Mouse (Mus musculus): ENCODE measurements around the gene Zmym2.
"Not testable (repeated sequence)": the region's sequence is repeated elsewhere in the genome, so short reads cannot be mapped to it uniquely, and the experiment has no call there.

The Zmym2 gene

DNA sequence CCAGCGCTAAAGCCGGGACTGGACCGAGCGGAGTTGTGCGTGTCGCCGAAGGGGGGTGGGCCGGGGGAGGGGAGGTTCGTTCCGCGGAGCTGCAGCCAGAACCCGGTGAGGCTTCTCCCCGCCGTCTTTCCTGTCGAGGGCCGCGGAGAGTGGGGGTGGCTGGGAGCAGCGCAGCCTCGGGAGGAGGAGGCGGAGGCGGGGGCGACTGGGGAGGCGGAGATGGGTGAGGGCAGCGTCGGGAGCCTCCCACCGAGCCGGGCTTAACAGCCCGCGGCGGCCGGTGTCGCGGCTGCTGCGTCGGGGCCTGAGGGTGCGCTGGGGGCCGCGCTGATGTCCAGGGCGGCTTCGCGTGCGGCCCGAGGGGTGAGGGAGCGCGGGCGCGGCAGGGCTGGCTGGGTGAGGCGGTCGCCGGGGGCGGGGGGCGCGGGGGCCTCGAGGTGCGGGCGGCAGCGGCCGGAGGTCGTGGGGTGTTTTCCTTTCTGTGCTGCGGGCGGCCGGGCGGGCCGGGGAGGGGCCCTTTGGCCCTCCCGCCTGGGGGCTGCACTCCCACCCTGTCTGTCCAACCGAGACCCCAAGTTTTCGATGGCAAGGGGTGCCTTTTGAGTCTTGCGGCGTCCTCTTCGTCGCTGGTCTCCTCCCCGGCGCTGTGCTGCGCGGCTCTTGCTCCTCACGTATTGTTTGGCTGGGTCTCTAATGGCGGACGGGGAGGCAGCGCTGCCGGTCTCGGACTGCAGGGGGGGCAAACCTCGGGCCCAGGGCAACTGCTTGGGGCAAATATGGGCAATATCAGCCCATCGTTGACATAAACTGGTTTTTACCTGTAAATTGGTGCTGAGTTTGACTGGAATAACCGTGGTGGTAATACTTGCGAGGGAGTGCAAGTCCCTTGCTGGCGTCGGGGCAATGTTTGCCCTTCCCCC lies at the start of gene Zmym2:
TSS of gene Zmym2 (plus strand) at position 60 of the 920 bp plus-strand sequence.
- DNase-seq (ENCODE audit: low spot score in 2 of 2) = peak; percentile 50 to 71

DNA sequence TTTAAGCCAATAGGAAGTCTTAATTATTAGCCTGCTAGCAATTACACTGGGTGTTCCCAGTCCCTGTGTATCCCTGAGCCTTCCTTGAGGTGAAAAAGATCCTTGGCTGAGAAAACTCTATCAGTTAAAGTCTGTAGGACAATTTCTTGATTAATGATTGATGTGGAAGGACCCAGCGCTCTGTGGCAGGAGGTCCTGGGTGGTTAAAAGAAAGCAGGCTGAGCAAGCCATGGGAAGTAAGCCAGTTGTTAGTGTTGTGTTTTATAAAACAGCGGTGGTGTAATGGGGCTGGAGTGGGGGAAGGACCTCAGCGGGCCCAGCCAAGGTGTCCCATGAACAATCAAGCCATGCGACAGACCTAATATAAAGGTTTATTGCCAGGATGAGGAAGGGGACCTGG lies 42.4 kb upstream of the Zmym2 start:
- no peak for DNase-seq (ENCODE audit: low spot score in 2 of 2)

DNA sequence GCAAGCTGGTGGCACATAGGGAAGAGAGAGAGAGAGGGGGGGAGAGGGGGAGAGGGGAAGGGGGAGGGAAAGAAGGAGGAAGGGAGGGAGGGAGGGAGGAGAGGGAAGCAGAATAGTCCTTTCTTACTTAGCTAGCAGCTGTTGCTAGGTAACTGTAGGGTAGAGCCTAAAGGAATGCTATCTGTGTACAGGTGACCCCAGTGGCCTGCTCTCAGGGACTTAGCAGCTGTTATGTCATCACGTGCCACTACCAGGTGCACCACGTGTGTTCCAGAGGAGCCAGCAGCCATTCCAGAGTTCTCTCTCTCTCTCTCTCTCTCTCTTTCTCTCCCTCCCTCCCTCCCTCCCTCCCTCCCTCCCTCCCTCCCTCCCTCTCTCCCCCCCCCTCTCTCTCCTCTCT lies 41.9 kb upstream of the Zmym2 start:
- no peak for DNase-seq (ENCODE audit: low spot score in 2 of 2)

DNA sequence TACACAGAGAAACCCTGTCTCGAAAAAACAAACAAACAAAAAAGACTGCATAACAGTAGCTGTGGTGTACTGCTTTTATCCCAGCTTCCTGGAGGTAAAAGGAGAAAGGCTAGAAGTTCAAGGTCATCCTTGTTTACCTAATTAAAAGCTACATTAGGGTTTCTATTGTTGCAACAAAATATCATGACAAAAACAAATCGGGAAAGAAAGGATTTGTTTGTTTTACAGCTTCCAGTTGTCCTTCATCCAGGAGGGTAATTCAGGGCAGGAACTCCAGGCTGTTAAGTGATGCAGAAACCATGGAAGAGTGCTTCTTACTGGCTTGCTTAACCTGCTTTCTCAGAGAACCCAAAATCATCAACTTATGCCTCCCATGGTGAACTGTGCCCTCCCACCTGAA lies 38.1 kb upstream of the Zmym2 start:
- DNase-seq (ENCODE audit: low spot score in 2 of 2) = no peak

DNA sequence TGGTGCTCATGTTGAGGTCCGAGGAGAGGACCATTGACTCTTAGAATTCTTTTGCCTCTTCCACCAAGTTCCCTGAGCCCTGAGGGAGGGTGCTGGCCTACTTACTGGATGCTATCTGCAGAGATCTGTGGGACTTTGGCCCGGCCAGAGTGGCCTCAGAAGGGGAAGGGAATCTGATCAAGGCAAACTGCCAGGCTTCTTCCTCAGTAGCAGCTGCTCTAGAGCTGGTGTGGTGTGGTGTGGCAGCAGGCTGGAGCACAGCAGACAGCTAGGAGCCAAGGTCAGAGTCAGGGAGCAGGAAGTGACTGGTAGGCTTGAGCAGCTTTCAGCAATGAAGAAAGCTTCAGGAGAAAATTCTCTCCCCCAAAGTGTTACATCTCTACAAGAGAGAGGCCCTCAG lies 36.8 kb upstream of the Zmym2 start:
- no peak for DNase-seq (ENCODE audit: low spot score in 2 of 2)

DNA sequence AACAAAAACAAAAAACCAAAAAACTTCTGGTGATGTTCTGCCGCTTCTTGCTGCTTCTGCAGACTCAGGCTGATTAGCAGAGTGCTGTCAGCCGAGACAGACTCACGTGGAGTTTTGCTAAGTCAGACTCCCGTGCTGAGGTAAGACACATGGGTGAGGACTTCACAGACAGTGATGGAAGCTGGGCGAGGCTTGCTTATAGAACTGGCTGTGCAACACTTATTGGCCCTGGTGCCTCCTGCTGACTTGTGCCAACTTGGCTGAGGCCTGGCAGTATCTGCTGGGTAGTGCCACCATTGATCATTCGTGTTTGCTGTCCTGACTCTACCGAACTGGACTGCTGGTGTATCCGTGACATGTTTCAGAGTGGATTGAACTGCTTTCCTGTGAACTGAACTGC lies 22.4 kb upstream of the Zmym2 start:
- no peak for DNase-seq (ENCODE audit: low spot score in 2 of 2)

DNA sequence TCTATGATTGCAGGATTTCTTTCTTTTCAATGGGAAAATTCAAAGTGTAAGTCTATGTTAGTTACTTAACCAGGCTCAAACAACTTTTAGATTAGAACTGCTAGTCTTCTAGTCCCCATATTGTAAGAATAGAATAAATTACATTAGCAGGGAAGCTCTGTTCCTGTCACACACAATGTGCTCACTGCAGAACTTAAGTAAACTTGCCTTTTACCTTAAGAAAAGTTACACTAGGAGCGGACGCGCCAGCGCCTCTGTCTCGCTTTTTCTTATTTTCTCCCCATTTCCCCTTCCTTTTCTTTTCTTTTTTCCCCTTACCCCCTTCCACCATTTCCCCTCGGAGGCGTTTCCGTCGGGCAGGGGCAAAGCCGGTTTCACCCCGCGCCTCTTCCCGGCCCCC lies 21.8 kb upstream of the Zmym2 start:
- no peak for DNase-seq (ENCODE audit: low spot score in 2 of 2)

DNA sequence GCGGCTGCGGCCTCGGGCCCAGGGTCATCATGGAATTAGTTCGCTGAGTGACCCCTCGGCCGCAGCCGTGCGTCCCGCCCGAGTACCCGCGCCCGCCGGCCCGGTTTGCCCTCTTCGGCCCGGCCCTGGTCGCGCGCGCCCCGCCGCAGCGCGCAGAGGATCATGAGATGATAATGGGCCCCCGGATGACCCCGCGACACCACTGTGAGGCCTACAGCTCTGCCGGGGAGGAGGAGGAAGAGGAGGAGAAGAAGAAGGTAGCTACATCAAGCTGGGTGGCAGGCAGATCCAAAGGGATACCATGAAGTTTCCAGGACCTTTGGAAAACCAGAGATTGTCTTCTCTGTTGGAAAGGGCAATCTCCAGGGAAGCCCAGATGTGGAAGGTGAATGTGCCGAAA lies 21.3 kb upstream of the Zmym2 start:
- DNase-seq (ENCODE audit: low spot score in 2 of 2) = not testable (repeated sequence)

DNA sequence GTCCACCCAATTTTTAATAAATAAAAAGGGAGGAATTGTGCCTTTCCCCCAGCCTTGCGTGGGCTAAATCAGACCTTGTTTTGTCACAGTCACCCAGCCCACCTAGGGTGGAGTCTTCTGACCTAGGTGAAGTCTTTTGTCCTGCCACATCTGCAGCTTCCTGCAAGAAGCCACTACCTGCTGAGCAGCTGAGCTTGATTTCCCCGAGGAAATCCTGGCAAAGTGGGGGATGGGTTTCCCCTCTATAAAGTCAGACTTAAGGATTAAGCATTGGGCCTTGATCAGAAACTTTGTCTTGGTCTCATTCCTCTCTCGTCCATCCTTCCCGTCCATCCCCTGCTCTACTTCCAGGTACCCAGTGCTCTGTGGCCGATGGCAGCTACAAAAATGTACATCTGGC lies 12.9 kb upstream of the Zmym2 start:
- no peak for DNase-seq (ENCODE audit: low spot score in 2 of 2)

DNA sequence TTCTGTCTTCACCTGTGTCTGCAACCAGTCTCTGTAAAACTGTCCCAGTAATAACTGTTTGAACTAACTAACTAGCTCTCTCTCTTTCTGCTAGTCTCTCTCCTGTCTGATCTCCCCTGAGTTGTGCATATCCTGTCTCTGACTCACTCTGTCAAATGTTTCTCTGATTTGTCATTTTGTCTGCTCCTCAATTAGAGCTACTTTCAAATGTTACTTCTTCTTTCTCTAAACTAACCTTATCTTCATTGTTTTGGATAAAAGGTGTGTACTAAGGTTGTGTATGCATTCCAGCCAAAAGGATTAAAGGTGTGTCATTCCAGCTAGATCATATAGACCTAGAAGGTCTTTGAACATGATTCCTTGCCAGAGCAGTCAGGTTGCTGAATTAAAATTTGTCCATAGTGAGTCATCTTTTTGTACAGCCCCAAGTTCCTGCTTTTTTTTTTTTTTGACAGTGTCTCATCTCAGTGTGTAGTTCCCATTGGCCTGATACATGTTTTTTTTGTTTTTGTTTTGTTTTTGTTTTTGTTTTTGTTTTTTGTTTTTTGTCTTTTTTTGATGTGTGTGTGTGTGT lies 10.8 kb upstream of the Zmym2 start:
- DNase-seq (ENCODE audit: low spot score in 2 of 2) = no peak

DNA sequence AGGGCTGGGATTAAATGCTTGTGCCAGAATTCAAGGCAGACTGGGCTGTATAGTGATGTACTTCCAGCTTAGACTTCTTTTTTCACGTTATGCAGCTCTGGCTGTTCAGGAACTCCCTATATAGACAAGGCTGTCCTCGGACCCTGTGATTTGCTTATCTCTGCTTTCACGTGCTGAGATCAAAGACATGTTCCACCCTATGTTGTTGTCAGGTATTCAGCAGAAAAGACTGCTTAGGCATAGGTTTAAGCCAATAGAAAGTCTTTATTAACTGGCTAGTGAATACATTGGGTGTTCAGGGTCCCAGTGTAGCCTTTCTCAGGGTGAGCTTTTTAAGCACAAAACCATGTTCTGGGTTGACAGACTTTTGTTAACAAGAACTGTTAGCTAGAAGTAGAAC lies 5.2 kb upstream of the Zmym2 start:
- no peak for DNase-seq (ENCODE audit: low spot score in 2 of 2)

DNA sequence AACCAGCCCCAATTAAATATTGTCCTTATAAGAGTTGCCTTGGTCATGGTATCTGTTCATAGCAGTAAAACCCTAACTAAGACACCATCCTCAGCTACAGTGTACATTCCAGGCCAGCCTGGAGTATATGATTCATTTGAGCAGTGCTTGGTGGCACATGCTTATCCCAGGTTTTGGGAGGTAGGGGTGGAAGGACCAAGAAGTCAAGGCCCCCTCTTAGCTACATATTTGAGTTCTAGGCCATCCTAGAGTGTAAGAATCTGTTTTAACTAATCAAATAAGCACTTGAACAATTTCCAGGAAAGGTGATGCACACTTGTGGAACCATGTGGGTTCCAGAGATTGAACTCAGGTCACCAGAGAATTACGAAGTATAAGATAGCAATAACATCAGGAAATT lies 3.0 kb upstream of the Zmym2 start:
- DNase-seq (ENCODE audit: low spot score in 2 of 2) = no peak

DNA sequence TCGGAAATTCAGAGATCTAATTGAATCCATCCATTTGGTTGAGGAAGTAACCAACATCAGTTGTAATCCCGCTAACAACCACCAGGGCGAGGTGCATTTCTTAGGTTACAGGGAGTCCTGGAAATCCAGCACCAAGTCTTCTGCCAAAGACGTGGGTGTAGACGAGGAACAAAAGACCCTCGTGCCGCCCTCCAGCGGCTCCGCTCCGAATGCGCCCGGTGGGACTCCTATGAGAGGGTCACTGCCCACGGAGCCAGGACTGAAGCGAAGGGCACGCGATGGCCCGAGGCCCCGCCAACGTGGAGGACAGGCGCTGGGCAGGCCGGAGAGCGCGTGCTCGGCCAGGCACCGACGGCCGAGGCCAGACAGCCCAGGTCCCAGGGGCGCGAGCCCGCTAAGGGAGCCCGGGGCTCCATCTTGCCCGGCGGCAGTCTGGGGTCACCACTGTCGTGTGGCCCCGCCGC lies 1.1 kb upstream of the Zmym2 start:
- DNase-seq (ENCODE audit: low spot score in 2 of 2) = peak; percentile 55 to 87

DNA sequence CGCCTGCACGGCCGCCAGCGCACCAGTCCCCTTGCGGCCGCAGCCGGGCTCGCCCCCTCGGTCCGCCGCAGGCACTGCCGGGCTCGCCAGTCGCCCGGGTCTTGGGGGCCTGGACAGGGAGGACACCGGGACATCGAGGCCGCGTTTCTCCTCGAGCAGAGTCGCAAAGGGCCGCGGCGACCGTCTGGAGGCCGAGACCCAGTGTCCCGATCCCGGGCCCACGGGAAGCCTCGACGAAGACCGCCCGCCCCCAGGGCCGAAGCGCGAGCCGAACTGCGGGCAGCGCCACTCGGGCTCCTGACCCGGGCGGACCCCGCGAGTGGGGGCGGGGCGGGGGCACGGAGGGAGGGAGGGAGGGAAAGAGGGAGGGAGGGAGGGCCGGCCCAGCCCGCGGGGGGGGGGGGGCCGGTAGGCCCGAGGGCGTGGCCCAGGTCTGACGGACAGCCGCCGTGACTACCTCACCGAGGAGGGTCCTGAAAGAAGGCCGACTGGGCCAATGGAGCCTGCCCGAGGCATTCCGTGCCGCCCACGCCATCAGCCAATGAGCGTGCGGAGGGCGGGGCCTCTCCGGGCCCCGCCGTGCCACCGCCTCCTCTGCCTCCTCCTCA lies 363 bp upstream of the Zmym2 start:
- DNase-seq (ENCODE audit: low spot score in 2 of 2) = peak; percentile 63 to 85

DNA sequence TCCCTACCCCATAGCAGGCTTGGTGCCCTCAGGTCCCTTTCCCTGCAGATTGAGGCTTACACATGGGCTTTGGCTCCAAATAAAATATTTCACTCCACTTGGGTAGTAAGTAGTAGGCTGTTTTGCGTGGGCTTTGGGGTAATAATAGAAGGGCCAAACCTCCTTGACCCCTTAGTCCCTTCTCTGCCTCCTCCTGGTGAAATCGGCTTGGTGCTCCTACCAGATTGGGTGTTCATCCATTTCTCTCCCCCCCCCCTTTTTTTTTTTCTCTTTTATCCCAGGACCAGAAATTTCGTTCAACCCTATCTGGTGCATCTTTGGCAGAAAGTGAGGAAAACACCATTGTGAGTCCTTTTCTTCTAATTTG lies 1.0 kb downstream of the Zmym2 start:
- DNase-seq (ENCODE audit: low spot score in 2 of 2) = no peak

DNA sequence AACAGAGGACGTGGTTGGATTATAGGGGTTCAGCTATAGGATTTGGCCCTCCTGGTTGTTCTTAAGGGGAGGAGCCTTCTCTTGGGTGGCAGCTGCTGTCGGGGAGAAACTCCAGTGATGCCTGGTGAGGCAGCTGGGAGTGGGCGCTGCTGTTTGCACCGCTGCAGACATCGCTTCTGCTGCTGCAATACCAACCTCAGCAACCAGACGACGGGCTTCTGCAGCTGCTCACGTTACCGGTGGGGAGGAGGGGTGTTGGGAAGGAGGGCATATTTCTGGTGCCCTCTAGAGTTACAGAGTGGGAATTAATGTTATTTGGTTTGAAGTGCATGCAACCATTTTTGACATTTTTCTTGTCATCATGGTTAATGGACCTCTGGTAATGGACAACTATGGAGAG lies 1.4 kb downstream of the Zmym2 start:
- DNase-seq (ENCODE audit: low spot score in 2 of 2) = peak in 1 of 2 experiments; percentile 41

DNA sequence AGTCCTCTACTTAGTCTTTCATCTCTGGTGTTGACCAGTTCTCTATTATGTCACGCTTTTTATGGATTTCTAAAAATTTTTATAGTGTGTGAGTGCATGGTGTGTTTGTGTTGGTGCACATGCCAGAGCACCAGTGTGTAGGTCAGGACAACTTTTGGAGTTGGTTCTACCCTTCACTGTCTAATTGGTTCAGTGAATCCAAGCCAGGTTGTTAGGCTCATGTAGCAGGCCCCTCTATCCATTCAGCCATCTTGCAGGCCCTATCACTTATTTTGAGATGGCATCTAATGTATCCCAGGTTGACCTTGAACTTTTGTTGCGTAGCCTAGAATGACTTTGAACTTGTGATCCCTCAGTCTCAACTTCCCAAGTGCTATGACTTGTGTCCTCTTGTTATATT lies 2.0 kb downstream of the Zmym2 start:
- DNase-seq (ENCODE audit: low spot score in 2 of 2) = no peak

DNA sequence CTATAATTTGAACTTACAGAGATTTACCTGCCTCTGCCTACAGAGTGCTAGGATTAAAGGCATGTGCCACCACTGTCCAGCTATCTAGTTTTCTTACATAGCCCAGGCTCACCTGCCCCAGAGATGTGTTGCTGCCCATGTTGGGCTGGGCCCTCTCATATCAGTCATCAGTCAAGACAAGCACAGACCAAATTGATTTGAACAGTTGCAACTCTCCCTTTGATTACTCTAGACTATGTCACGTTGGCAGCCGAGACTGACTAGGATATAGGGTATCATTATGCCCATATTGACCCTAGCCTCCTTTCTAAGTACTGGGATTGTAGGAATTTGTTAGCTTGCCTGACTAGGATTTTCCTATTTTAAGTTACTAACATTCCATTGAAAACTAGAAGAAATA lies 8.0 kb downstream of the Zmym2 start:
- no peak for DNase-seq (ENCODE audit: low spot score in 2 of 2)

DNA sequence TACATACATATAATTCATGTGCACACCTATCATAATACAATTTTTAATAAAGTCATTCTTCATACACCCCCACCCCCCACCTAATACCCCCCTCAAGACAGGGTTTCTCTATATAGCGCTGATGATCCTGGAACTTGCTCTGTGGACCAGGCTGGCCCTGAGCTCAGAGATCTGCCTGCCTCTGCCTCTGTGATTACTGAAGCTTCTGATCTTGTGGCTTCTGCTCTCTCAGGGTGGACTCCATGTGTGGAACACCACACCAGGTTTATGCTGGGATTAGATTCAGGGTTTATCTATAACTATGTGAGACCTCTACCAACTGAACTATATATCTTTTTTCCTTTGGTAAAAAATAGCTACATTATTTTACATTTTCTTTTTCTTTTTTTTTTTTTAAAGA lies 10.1 kb downstream of the Zmym2 start:
- DNase-seq (ENCODE audit: low spot score in 2 of 2) = no peak

DNA sequence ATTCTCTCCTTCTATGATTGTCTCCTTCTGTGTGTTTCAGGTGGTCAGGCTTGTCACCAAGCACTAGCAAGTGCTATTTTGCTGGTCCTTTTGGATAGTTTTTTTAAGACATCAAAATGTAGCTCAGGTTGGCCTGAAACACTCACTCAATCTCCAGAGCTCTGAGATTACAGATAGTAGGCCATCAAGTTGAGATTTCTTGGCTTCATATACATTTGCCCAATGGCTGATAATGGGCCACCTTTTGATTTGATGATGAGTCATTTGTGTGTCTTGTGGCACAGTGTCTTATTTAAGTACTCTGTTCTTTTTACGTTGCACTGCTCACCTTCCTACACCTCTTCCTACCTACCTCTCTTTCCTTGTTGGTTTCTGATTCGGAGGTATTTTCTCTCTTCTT lies 11.0 kb downstream of the Zmym2 start:
- DNase-seq (ENCODE audit: low spot score in 2 of 2) = no peak

DNA sequence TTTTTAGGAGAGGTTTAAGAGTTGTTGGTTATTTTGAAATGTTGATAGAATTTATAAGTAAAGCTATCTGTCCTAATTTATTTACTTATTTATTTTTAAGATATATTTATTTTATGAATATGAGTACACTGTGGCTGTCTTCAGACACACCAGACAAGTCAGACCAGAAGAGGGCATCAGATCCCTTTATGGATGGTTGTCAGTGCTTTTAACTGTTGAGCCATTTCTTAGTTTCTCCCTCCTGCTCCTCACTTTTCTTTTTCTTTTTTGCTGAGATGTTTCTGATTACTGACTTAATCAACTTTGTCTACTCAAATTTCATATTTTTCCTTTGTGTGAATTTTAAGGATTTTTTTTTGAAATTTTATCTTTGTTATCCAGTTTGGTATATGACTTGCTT lies 13.2 kb downstream of the Zmym2 start:
- no peak for DNase-seq (ENCODE audit: low spot score in 2 of 2)

DNA sequence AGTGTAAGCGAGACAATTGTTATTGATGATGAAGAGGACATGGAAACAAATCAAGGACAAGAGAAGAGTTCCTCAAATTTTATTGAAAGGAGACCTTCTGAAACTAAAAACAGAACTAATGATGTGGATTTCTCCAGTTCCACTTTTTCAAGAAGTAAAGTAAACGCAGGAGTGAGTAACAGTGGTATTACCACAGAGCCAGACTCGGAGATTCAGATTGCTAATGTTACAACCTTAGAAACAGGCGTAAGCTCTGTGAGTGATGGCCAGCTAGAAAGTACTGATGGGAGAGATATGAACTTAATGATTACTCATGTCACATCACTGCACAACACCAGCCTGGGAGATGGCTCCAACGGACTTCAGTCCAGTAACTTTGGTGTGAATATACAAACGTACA lies 16.6 kb downstream of the Zmym2 start:
- DNase-seq (ENCODE audit: low spot score in 2 of 2) = no peak

DNA sequence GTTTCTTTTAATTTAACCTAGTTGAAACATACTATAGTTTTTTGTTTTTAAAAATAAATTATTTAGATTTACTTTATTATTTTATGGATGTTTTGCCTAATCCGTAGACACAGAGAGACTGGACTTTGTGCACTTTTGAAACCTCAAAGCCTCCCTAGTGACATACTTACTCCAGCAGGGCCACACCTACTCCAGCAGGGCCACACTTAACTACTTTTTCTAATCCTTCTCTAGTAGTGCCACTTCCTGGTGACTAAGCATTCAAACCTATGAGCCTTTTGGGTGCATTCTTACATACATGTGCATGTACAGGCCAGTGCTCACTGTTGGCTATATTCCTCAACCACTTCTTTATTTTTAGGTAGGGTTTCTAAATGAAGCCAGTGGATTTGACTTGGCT lies 19.2 kb downstream of the Zmym2 start:
- no peak for DNase-seq (ENCODE audit: low spot score in 2 of 2)

Data from cerebellum, postnatal 4 days (tissue).